Mouse (Mus musculus) stomach, embryonic 15.5 days (tissue): ENCODE data around the gene Cdc42ep1. TPM values are rescaled to one million over a fixed set of nuclear protein-coding genes. Genes with fewer than 3 reads are reported as not detected.

Experiments
- ATAC-seq: fragments of 200-750 bp; cut with Nextera tagmentation; 2 replicates; pipeline ENCODE4 v1.8.0; 2017; ENCODE audit warnings: low read depth, moderate number of reproducible peaks, moderate TSS enrichment; ENCODE audit not compliant: insufficient read depth, low FRiP score
- H3K27ac ChIP-seq: fragments of 300-500 bp; sonication (generic); 2 replicates; pipeline ENCODE4 v1.5.1; 2015; ENCODE audit warnings: mild to moderate bottlenecking, inconsistent platforms
- H3K27me3 ChIP-seq: fragments of 300-500 bp; sonication (generic); replicated peaks from 2 replicates; pipeline ENCODE4 v1.6.1; 2015; ENCODE audit warnings: inconsistent platforms
- H3K36me3 ChIP-seq: fragments of 300-500 bp; sonication (generic); 2 replicates; pipeline ENCODE4 v1.6.1; 2015; ENCODE audit warnings: inconsistent platforms
- H3K4me1 ChIP-seq: fragments of 300-500 bp; sonication (generic); 2 replicates; pipeline ENCODE4 v1.6.1; 2015; ENCODE audit warnings: inconsistent platforms
- H3K4me2 ChIP-seq: fragments of 300-500 bp; sonication (generic); 2 replicates; pipeline ENCODE4 v1.6.1; 2015; ENCODE audit warnings: mild to moderate bottlenecking, inconsistent platforms
- H3K4me3 ChIP-seq: fragments of 300-500 bp; sonication (generic); replicated peaks from 2 replicates; pipeline ENCODE4 v1.5.1; 2015; ENCODE audit warnings: inconsistent platforms
- H3K9ac ChIP-seq: fragments of 300-500 bp; sonication (generic); 2 replicates; pipeline ENCODE4 v1.6.1; 2015; ENCODE audit warnings: inconsistent platforms
- H3K9me3 ChIP-seq: fragments of 300-500 bp; sonication (generic); 2 replicates; pipeline ENCODE4 v1.6.1; 2016; ENCODE audit warnings: inconsistent platforms
- WGBS: fragments of 180-500 bp; shearing (Covaris S2); methylation state at CpG from one replicate; pipeline ENCODE4 v1.1.7; 2015; 5-methylcytosine and 5-hydroxymethylcytosine counted together
- microRNA-seq: library from miRNA; unstranded; fragments of <30 nt; microRNA quantifications from one replicate; pipeline ENCODE4, GENCODE M21; 2016
- polyA plus RNA-seq: library from polyadenylated mRNA; unstranded; fragments of >200 nt; fragmentation: Nextera tagmentation; extraction: Ambion mirVana; gene quantifications from 2 replicates; pipeline ENCODE4 v1.2.1, GENCODE M21; 2015

Cdc42ep1 gene
- polyA plus RNA-seq, 1 experiment from 2014 or later, result 54.1 TPM

- no peak for ATAC-seq
- no peaks in the 10 kb centered on the region for H3K9me3 ChIP-seq
- 81% methylated on average over 2 of the region's 2 CpGs for WGBS
- no peaks in the 10 kb centered on the region for H3K27me3 ChIP-seq
- peaks cover 54% of the 10 kb centered on the region for H3K4me1 ChIP-seq
- no peak overlapping the region for H3K4me2 ChIP-seq
- H3K9ac ChIP-seq, result no peak overlapping the region
- peaks cover 30% of the 10 kb centered on the region for H3K36me3 ChIP-seq
- peak overlapping the region; percentile 62; the same call in 1 of the 2 replicates for H3K27ac ChIP-seq
- no peak overlapping the region for H3K4me3 ChIP-seq
These were observed 53.3 kb downstream of the Cdc42ep1 start for GRCm38 (mm10) chr15:78895741-78896140.

GRCm38 (mm10) chr15:78896149-78896548 lies 53.7 kb downstream of the Cdc42ep1 start:
- H3K4me3 ChIP-seq, result no peak overlapping the region
- no peaks in the 10 kb centered on the region for H3K9me3 ChIP-seq
- peak overlapping the region; percentile 62; the same call in 1 of the 2 replicates for H3K27ac ChIP-seq
- H3K9ac ChIP-seq, result no peak overlapping the region
- ATAC-seq, result peak; percentile 8; the same call in 1 of the 2 replicates
- 72% methylated on average over 3 of the region's 3 CpGs for WGBS
- peaks cover 58% of the 10 kb centered on the region for H3K4me1 ChIP-seq
- no peaks in the 10 kb centered on the region for H3K27me3 ChIP-seq
- peaks cover 26% of the 10 kb centered on the region for H3K36me3 ChIP-seq
- no peak overlapping the region for H3K4me2 ChIP-seq

- H3K4me1 ChIP-seq, result peaks cover 58% of the 10 kb centered on the region
- no peak overlapping the region for H3K4me2 ChIP-seq
- peaks cover 13% of the 10 kb centered on the region for H3K36me3 ChIP-seq
- H3K4me3 ChIP-seq, result no peak overlapping the region
- no peaks in the 10 kb centered on the region for H3K27me3 ChIP-seq
- 81% methylated on average over 4 of the region's 4 CpGs for WGBS
- no peak for ATAC-seq
- peak overlapping the region; percentile 73 for H3K27ac ChIP-seq
- no peak overlapping the region for H3K9ac ChIP-seq
- no peaks in the 10 kb centered on the region for H3K9me3 ChIP-seq
These were observed 55.1 kb downstream of the Cdc42ep1 start for GRCm38 (mm10) chr15:78897488-78897887.

- Histone ChIP-seq H3K4me2 (peak overlapping the region; percentile 83), H3K27ac (peak overlapping the region; percentile 73), H3K27me3 (no peaks in the 10 kb centered on the region), H3K9me3 (no peaks in the 10 kb centered on the region), H3K4me3 (peak overlapping the region; percentile 86), H3K9ac (peak overlapping the region; percentile 42; the same call in 1 of the 2 replicates), H3K4me1 (peaks cover 62% of the 10 kb centered on the region), H3K36me3 (peaks cover 5% of the 10 kb centered on the region; the same call in 1 of the 2 replicates)
- ATAC-seq, result no peak
- 50% methylated on average over 6 of the region's 6 CpGs for WGBS
These were observed 56.1 kb downstream of the Cdc42ep1 start for GRCm38 (mm10) chr15:78898507-78899001.

- Histone ChIP-seq H3K4me1 (peaks cover 55% of the 10 kb centered on the region), H3K27me3 (no peaks in the 10 kb centered on the region), H3K4me3 (peak within 1 kb of the TSS; percentile 86), H3K4me2 (peak within 1 kb of the TSS; percentile 83), H3K9me3 (no peaks in the 10 kb centered on the region), H3K27ac (peak within 1 kb of the TSS; percentile 84), H3K36me3 (peaks cover 5% of the 10 kb centered on the region), H3K9ac (peak within 1 kb of the TSS; percentile 84)
- ATAC-seq, result no peak
- WGBS, result 2% methylated on average over 20 of the region's 20 CpGs
These were observed 57.0 kb downstream of the Cdc42ep1 start, which contains the start of gene Gm49510 for GRCm38 (mm10) chr15:78899409-78899739. TSS of gene Gm49510 (plus strand) at chr15:78899667.

GRCm38 (mm10) chr15:78899740-78900584 lies 57.5 kb downstream of the Cdc42ep1 start, which contains the start of gene Sh3bp1:
TSS of gene Sh3bp1 (plus strand) at chr15:78899768.
- ATAC-seq, result peak; percentile 52; the same call in 1 of the 2 replicates
- Histone ChIP-seq H3K27ac (peak within 1 kb of the TSS; percentile 84), H3K36me3 (peaks cover 11% of the 10 kb centered on the region), H3K9me3 (no peaks in the 10 kb centered on the region), H3K27me3 (no peaks in the 10 kb centered on the region), H3K4me3 (peak within 1 kb of the TSS; percentile 86), H3K4me1 (peaks cover 50% of the 10 kb centered on the region), H3K4me2 (peak within 1 kb of the TSS; percentile 83), H3K9ac (peak within 1 kb of the TSS; percentile 84)
- WGBS, result under 1% methylated on average over 47 of the region's 47 CpGs

Small RNA genes within 50 kb of the gene (microRNA-seq; reads per million reads assigned to microRNA genes)
- not detected for gene Mir6955

Other genes starting within 250 kb of the Cdc42ep1 start
- gene Cyth4, start 245.6 kb upstream of the Cdc42ep1 start, polyA plus RNA-seq, result 10.7 and 11.0 TPM in 2 replicates
- 0.10 and 0.12 TPM in 2 replicates for gene Elfn2, start 123.9 kb upstream of the Cdc42ep1 start, polyA plus RNA-seq
- 18.0 and 21.1 TPM in 2 replicates for gene Mfng, start 69.1 kb upstream of the Cdc42ep1 start, polyA plus RNA-seq
- gene Card10, start 39.6 kb upstream of the Cdc42ep1 start, polyA plus RNA-seq, result 6.6 and 7.6 TPM in 2 replicates
- 210 and 299 TPM in 2 replicates for gene Lgals2, start 12.9 kb downstream of the Cdc42ep1 start, polyA plus RNA-seq
- 47.1 TPM in 2 replicates for gene Gga1, start 34.6 kb downstream of the Cdc42ep1 start, polyA plus RNA-seq
- 0.42 and 0.52 TPM in 2 replicates for gene Gm49510, start 57.0 kb downstream of the Cdc42ep1 start, polyA plus RNA-seq
- gene Sh3bp1, start 57.1 kb downstream of the Cdc42ep1 start, polyA plus RNA-seq, result 34.8 and 36.9 TPM in 2 replicates
- gene Pdxp, start 71.3 kb downstream of the Cdc42ep1 start, polyA plus RNA-seq, result 11.8 and 12.8 TPM in 2 replicates
- gene Lgals1, start 84.1 kb downstream of the Cdc42ep1 start, polyA plus RNA-seq, result 1,300 and 1,476 TPM in 2 replicates
- gene Nol12, start 92.3 kb downstream of the Cdc42ep1 start, polyA plus RNA-seq, result 47.4 and 49.9 TPM in 2 replicates
- gene Triobp, start 105.1 kb downstream of the Cdc42ep1 start, polyA plus RNA-seq, result 54.4 TPM in 2 replicates
- 546 and 587 TPM in 2 replicates for gene H1f0, start 185.8 kb downstream of the Cdc42ep1 start, polyA plus RNA-seq
- 0.68 and 0.89 TPM in 2 replicates for gene Galr3, start 199.3 kb downstream of the Cdc42ep1 start, polyA plus RNA-seq
- 49.7 and 51.8 TPM in 2 replicates for gene Ankrd54, start 220.3 kb downstream of the Cdc42ep1 start, polyA plus RNA-seq
- 200 and 222 TPM in 2 replicates for gene Eif3l, start 232.6 kb downstream of the Cdc42ep1 start, polyA plus RNA-seq